Mouse (Mus musculus): ENCODE measurements around the gene Tmem144. TPM values are rescaled to one million over a fixed set of nuclear protein-coding genes. Genes with fewer than 3 reads are reported as not detected.

Gene Tmem144
- polyA plus RNA-seq, 1 experiment from 2014 or later: 2.0 TPM

- no peak for DNase-seq
- no peak for ATAC-seq
- Histone ChIP-seq H3K27me3 (ENCODE audit: insufficient read depth, low read length) (no peaks in the 10 kb centered on the region), H3K36me3 (replicated peaks; ENCODE audit: insufficient read depth, low read length) (no peaks in the 10 kb centered on the region), H3K9me3 (ENCODE audit: low read length) (no peaks in the 10 kb centered on the region), H3K4me2 (ENCODE audit: low read depth, low read length) (no peak overlapping the region), H3K9ac (replicated peaks) (no peak overlapping the region), H3K4me1 (ENCODE audit: insufficient read depth) (peaks cover 14% of the 10 kb centered on the region; the same call in 1 of the 2 replicates), H3K4me3 (ENCODE audit: low read depth, low read length) (no peak overlapping the region), H3K27ac (ENCODE audit: low read depth) (no peak overlapping the region)
- TF ChIP-seq CTCF (IDR thresholded peaks at IDR 0.05; ENCODE audit: low read depth) (no peak), EP300 (IDR thresholded peaks at IDR 0.05; ENCODE audit: low read depth) (no peak)
- 43% methylated on average over 3 of the region's 3 CpGs for WGBS (ENCODE audit: insufficient replicate concordance)
These were observed 465 bp downstream of the Tmem144 start for GRCm38 (mm10) chr3:79852108-79852507.

DNA sequence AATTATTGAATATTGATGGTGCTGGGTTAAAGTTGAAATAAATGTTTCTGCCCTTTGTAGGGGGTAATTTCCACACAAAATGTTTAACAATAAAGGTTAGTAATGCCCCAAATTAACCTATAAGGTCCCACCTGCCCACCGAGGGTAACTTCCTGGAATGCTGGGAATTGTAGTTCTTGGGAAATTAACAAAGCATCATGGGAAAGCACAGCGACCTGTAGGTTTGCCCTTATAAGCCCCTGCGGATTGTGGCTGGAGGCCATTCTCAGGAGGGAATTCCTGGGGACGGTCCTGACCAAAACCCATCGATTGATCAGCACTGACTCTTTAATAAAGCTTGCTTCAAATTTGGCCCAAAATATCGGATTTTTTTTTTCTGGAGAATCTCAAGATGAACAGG, 1.9 kb downstream of the Tmem144 start:
- WGBS (ENCODE audit: insufficient replicate concordance): 50% methylated on average over 6 of the region's 6 CpGs
- ATAC-seq (no peak), DNase-seq (no peak)
- H3K4me1 ChIP-seq (ENCODE audit: insufficient read depth): peaks cover 16% of the 10 kb centered on the region
- no peaks in the 10 kb centered on the region for H3K27me3 ChIP-seq (ENCODE audit: insufficient read depth, low read length)
- no peak overlapping the region for H3K9ac ChIP-seq (replicated peaks)
- no peak for TF ChIP-seq CTCF (IDR thresholded peaks at IDR 0.05; ENCODE audit: low read depth)
- no peak for TF ChIP-seq EP300 (IDR thresholded peaks at IDR 0.05; ENCODE audit: low read depth)
- H3K36me3 ChIP-seq (replicated peaks; ENCODE audit: insufficient read depth, low read length): no peaks in the 10 kb centered on the region
- H3K27ac ChIP-seq (ENCODE audit: low read depth): no peak overlapping the region
- H3K4me3 ChIP-seq (ENCODE audit: low read depth, low read length): no peak overlapping the region
- no peak overlapping the region for H3K4me2 ChIP-seq (ENCODE audit: low read depth, low read length)
- H3K9me3 ChIP-seq (ENCODE audit: low read length): no peaks in the 10 kb centered on the region

DNA sequence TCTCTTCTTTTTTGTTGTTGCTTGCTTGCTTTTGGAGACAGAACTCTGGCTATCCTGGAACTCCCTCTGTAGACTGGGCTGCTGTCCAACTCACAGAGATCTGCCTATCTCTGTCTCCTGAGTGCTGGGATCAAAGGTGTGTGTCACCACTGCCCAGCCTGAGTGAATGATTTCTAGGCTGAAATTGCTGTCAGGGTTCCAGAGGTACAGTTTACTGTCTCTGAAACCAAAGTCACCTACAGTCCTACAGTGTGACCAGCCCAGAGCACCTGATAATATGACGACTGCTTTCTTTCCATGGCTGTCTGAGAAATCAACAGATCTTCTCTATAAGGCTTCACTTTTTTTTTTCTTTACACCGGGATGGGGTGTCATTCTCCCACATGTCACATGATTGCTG, 3.0 kb downstream of the Tmem144 start:
- Histone ChIP-seq H3K4me2 (ENCODE audit: low read depth, low read length) (no peak overlapping the region), H3K36me3 (replicated peaks; ENCODE audit: insufficient read depth, low read length) (no peaks in the 10 kb centered on the region), H3K9ac (replicated peaks) (no peak overlapping the region), H3K4me3 (ENCODE audit: low read depth, low read length) (no peak overlapping the region), H3K4me1 (ENCODE audit: insufficient read depth) (peaks cover 19% of the 10 kb centered on the region), H3K9me3 (ENCODE audit: low read length) (no peaks in the 10 kb centered on the region), H3K27ac (ENCODE audit: low read depth) (peak overlapping the region; percentile 64; the same call in 1 of the 2 replicates), H3K27me3 (ENCODE audit: insufficient read depth, low read length) (no peaks in the 10 kb centered on the region)
- peak; percentile 52 for DNase-seq
- WGBS (ENCODE audit: insufficient replicate concordance): 32% methylated on average over 2 of the region's 2 CpGs
- peak; percentile 82 for ATAC-seq
- no peak for TF ChIP-seq CTCF (IDR thresholded peaks at IDR 0.05; ENCODE audit: low read depth)
- TF ChIP-seq EP300 (IDR thresholded peaks at IDR 0.05; ENCODE audit: low read depth): no peak

- no peak overlapping the region for H3K9ac ChIP-seq (replicated peaks)
- H3K4me1 ChIP-seq (ENCODE audit: insufficient read depth): peaks cover 19% of the 10 kb centered on the region
- H3K4me3 ChIP-seq (ENCODE audit: low read depth, low read length): no peak overlapping the region
- H3K27me3 ChIP-seq (ENCODE audit: insufficient read depth, low read length): no peaks in the 10 kb centered on the region
- DNase-seq: no peak
- TF ChIP-seq EP300 (IDR thresholded peaks at IDR 0.05; ENCODE audit: low read depth) (no peak), CTCF (IDR thresholded peaks at IDR 0.05; ENCODE audit: low read depth) (no peak)
- no peak overlapping the region for H3K4me2 ChIP-seq (ENCODE audit: low read depth, low read length)
- WGBS (ENCODE audit: insufficient replicate concordance): 37% methylated on average over 4 of the region's 4 CpGs
- no peak for ATAC-seq
- no peak overlapping the region for H3K27ac ChIP-seq (ENCODE audit: low read depth)
- no peaks in the 10 kb centered on the region for H3K36me3 ChIP-seq (replicated peaks; ENCODE audit: insufficient read depth, low read length)
- H3K9me3 ChIP-seq (ENCODE audit: low read length): no peaks in the 10 kb centered on the region
These were observed 3.7 kb downstream of the Tmem144 start for GRCm38 (mm10) chr3:79848841-79849240.

- Histone ChIP-seq H3K9me3 (ENCODE audit: low read length) (no peaks in the 10 kb centered on the region), H3K4me1 (ENCODE audit: insufficient read depth) (peaks cover 9% of the 10 kb centered on the region; the same call in 1 of the 2 replicates), H3K36me3 (replicated peaks; ENCODE audit: insufficient read depth, low read length) (no peaks in the 10 kb centered on the region), H3K4me2 (ENCODE audit: low read depth, low read length) (no peak overlapping the region), H3K27me3 (ENCODE audit: insufficient read depth, low read length) (no peaks in the 10 kb centered on the region), H3K27ac (ENCODE audit: low read depth) (no peak overlapping the region), H3K4me3 (ENCODE audit: low read depth, low read length) (no peak overlapping the region), H3K9ac (replicated peaks) (no peak overlapping the region)
- 52% methylated on average over 5 of the region's 5 CpGs for WGBS (ENCODE audit: insufficient replicate concordance)
- ATAC-seq (no peak), DNase-seq (no peak)
- TF ChIP-seq CTCF (IDR thresholded peaks at IDR 0.05; ENCODE audit: low read depth) (no peak), EP300 (IDR thresholded peaks at IDR 0.05; ENCODE audit: low read depth) (no peak)
These were observed 5.9 kb downstream of the Tmem144 start for GRCm38 (mm10) chr3:79846633-79847032.

GRCm38 (mm10) chr3:79843999-79844398, 8.6 kb downstream of the Tmem144 start:
- H3K27ac ChIP-seq (ENCODE audit: low read depth): no peak overlapping the region
- WGBS (ENCODE audit: insufficient replicate concordance): 54% methylated on average over 9 of the region's 9 CpGs
- TF ChIP-seq EP300 (IDR thresholded peaks at IDR 0.05; ENCODE audit: low read depth) (no peak), CTCF (IDR thresholded peaks at IDR 0.05; ENCODE audit: low read depth) (no peak)
- no peak overlapping the region for H3K4me3 ChIP-seq (ENCODE audit: low read depth, low read length)
- DNase-seq (peak; percentile 20), ATAC-seq (peak; percentile 21)
- H3K27me3 ChIP-seq (ENCODE audit: insufficient read depth, low read length): no peaks in the 10 kb centered on the region
- H3K9me3 ChIP-seq (ENCODE audit: low read length): no peaks in the 10 kb centered on the region
- no peak overlapping the region for H3K4me2 ChIP-seq (ENCODE audit: low read depth, low read length)
- no peaks in the 10 kb centered on the region for H3K36me3 ChIP-seq (replicated peaks; ENCODE audit: insufficient read depth, low read length)
- H3K9ac ChIP-seq (replicated peaks): no peak overlapping the region
- peaks cover 8% of the 10 kb centered on the region; the same call in 1 of the 2 replicates for H3K4me1 ChIP-seq (ENCODE audit: insufficient read depth)

DNA sequence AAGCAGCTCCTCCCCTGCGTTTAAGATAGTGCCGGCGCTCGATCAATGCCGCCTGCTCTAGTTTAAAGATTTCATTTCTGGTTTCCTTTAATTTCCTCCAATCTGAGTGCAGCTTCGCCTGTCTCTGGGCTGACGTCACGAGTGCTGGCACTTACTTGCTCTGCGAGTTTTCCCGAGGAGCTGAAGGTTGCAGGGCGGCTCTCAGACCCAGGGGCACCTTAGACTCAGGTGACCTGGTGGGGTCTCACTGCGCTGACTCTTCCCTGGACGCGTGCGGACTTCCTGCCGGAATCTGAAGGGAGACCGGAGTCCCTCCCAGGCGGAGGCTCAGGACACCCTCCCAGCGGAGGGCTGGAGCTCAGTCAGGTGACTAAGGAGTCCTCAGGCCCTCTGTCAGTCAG, 10.0 kb downstream of the Tmem144 start:
- Histone ChIP-seq H3K4me2 (ENCODE audit: low read depth, low read length) (peak overlapping the region; percentile 76), H3K36me3 (replicated peaks; ENCODE audit: insufficient read depth, low read length) (no peaks in the 10 kb centered on the region), H3K9ac (replicated peaks) (peak overlapping the region; percentile 61), H3K27ac (ENCODE audit: low read depth) (peak overlapping the region; percentile 84), H3K4me3 (ENCODE audit: low read depth, low read length) (peak overlapping the region; percentile 54), H3K9me3 (ENCODE audit: low read length) (no peaks in the 10 kb centered on the region), H3K27me3 (ENCODE audit: insufficient read depth, low read length) (no peaks in the 10 kb centered on the region), H3K4me1 (ENCODE audit: insufficient read depth) (peaks cover 8% of the 10 kb centered on the region; the same call in 1 of the 2 replicates)
- under 1% methylated on average over 19 of the region's 19 CpGs for WGBS (ENCODE audit: insufficient replicate concordance)
- peak; percentile 70 for DNase-seq
- TF ChIP-seq CTCF (IDR thresholded peaks at IDR 0.05; ENCODE audit: low read depth) (no peak), EP300 (IDR thresholded peaks at IDR 0.05; ENCODE audit: low read depth) (no peak)
- peak; percentile 84 for ATAC-seq

Measured in liver, postnatal 0 days (tissue).